Mouse (Mus musculus): ENCODE results near the gene 1700003E16Rik. TPM values are rescaled to one million over a fixed set of nuclear protein-coding genes. Genes with fewer than 3 reads are reported as not detected.

1700003E16Rik gene
- polyA plus RNA-seq, 2 experiments: 0.21 to 1.9 TPM

DNA sequence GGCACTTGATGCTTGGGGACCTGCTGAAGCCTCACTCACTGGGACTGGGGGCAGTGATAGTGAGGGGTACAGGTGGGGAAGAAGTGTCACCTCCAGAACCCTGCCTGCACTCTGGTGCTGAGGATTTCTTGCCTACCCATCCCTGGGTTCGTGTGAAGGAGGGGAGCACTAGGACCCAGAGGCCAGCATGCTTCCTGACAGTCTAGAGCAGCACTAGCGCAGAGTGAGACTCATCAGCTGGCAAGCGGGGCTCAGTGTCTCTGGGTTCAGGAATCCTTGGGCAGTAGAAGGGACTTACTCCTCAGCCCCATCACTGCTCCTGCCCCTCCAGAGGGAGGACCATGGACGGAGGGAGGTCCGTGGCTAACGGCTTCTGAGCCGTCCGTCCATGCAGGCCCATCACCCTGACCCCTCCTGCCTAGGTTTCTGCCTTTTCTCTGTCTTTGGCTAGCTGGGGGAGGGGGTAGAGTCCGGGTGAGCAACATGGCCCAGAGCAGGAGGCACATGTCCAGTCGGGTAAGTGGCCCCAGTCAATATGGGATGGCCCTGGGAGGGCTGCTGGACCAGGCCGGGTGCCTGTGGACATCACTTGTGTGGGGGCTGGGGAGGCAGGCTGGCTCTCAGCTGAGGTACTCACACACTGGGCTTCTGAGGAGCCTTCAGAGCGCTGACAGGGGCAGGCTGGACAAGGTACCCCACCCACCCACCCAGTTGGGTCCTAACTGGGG is 23.4 kb downstream of the 1700003E16Rik start:
- Histone ChIP-seq H3K9me3 (ENCODE audit: control insufficient read depth, low read length) (no peaks in the 10 kb centered on the region), H3K27me3 (ENCODE audit: control insufficient read depth, insufficient read depth, low read length) (no peaks in the 10 kb centered on the region), H3K4me2 (replicated peaks; ENCODE audit: low read depth, low read length, severe bottlenecking) (peak overlapping the region; percentile 45), H3K36me3 (ENCODE audit: control insufficient read depth, insufficient read depth, low read length) (peaks cover 29% of the 10 kb centered on the region), H3K27ac (replicated peaks; ENCODE audit: low read depth, low read length) (no peak overlapping the region), H3K4me3 (replicated peaks; ENCODE audit: low read length) (peak overlapping the region; percentile 27), H3K4me1 (ENCODE audit: control insufficient read depth, insufficient read depth, low read length) (peaks cover 4% of the 10 kb centered on the region; the same call in 1 of the 2 replicates), H3K9ac (ENCODE audit: low read depth, low read length, severe bottlenecking) (peak overlapping the region; percentile 41)
- 18% methylated on average over 12 of the region's 12 CpGs for WGBS
- ATAC-seq (ENCODE audit: low FRiP score, low read depth) (peak; percentile 41; the same call in 1 of the 2 replicates), DNase-seq (ENCODE audit: low spot score) (peak; percentile 50)
- no peak for TF ChIP-seq POLR2A (IDR thresholded peaks at IDR 0.05; ENCODE audit: borderline replicate concordance, extremely low read depth, insufficient read depth, insufficient read length)

- 74% methylated on average over 6 of the region's 6 CpGs for whole genome bisulfite sequencing
- Histone ChIP-seq H3K27me3 (ENCODE audit: control insufficient read depth, insufficient read depth, low read length) (no peaks in the 10 kb centered on the region), H3K9me3 (ENCODE audit: control insufficient read depth, low read length) (no peaks in the 10 kb centered on the region), H3K36me3 (ENCODE audit: control insufficient read depth, insufficient read depth, low read length) (peaks cover 37% of the 10 kb centered on the region), H3K9ac (ENCODE audit: low read depth, low read length, severe bottlenecking) (no peak overlapping the region), H3K4me2 (replicated peaks; ENCODE audit: low read depth, low read length, severe bottlenecking) (no peak overlapping the region), H3K27ac (replicated peaks; ENCODE audit: low read depth, low read length) (no peak overlapping the region), H3K4me1 (ENCODE audit: control insufficient read depth, insufficient read depth, low read length) (peaks cover 6% of the 10 kb centered on the region), H3K4me3 (replicated peaks; ENCODE audit: low read length) (no peak overlapping the region)
- TF ChIP-seq POLR2A (IDR thresholded peaks at IDR 0.05; ENCODE audit: borderline replicate concordance, extremely low read depth, insufficient read depth, insufficient read length): no peak
- no peak for ATAC-seq (ENCODE audit: low FRiP score, low read depth)
- no peak for DNase-seq (ENCODE audit: low spot score)
Measured at GRCm38 (mm10) chr6:83180605-83181004, 24.4 kb downstream of the 1700003E16Rik start.

GRCm38 (mm10) chr6:83184858-83185435 is 28.7 kb downstream of the 1700003E16Rik start:
- no peak overlapping the region for H3K4me3 ChIP-seq (replicated peaks; ENCODE audit: low read length)
- ATAC-seq (ENCODE audit: low FRiP score, low read depth) (no peak), DNase-seq (ENCODE audit: low spot score) (no peak)
- no peaks in the 10 kb centered on the region for H3K27me3 ChIP-seq (ENCODE audit: control insufficient read depth, insufficient read depth, low read length)
- TF ChIP-seq POLR2A (IDR thresholded peaks at IDR 0.05; ENCODE audit: borderline replicate concordance, extremely low read depth, insufficient read depth, insufficient read length): no peak
- H3K4me1 ChIP-seq (ENCODE audit: control insufficient read depth, insufficient read depth, low read length): peaks cover 14% of the 10 kb centered on the region
- H3K9me3 ChIP-seq (ENCODE audit: control insufficient read depth, low read length): no peaks in the 10 kb centered on the region
- no peak overlapping the region for H3K9ac ChIP-seq (ENCODE audit: low read depth, low read length, severe bottlenecking)
- H3K27ac ChIP-seq (replicated peaks; ENCODE audit: low read depth, low read length): no peak overlapping the region
- H3K4me2 ChIP-seq (replicated peaks; ENCODE audit: low read depth, low read length, severe bottlenecking): no peak overlapping the region
- peaks cover 67% of the 10 kb centered on the region for H3K36me3 ChIP-seq (ENCODE audit: control insufficient read depth, insufficient read depth, low read length)
- WGBS: 92% methylated on average over 3 of the region's 3 CpGs

DNA sequence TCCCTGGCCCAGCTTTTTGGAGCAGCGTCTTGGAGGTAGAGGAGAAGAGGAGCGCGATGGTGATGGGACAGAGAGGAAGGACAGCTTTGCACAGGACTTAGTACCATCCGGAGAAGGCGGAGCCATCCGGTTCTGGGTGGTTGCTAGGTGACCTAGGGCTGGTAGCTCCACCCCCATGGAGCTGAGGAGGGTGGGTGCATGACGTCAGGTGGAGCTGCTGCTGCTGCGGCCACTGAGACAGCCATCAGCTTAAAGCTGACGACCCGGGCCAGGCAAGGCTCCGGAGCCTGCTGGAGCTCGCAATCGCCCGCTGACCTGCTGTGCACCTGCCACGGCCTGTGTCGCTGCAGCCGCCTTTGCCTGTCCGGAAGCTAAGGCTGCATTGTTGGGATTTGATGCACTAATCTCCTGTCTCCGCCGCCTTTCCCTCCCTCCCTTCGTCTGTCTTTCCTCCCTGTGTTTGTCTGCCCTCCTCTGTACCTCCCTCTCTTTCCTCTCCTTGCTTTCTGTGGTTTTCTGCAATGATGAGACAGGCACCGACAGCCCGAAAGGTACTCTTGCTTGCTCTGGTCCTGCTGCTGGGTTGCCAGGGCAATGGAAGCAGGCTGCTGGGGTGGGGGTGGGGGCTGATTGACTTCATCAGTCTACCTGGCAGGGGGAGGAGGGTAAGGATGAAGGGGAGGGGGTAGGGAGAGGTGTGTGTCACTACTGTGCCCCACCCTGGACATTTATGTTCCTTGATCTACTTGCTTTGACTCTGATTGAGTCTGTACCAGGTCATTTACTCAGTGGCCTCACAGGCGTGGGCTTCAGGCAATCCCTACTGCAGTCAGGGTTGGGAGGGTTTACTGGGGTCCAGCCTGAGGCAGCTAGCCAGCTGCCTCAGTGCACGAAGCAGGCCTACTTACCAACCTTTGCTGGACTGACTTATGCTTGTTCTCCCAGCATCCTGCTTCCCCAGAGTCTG is 30.0 kb downstream of the 1700003E16Rik start:
- no peaks in the 10 kb centered on the region for H3K9me3 ChIP-seq (ENCODE audit: control insufficient read depth, low read length)
- H3K4me3 ChIP-seq (replicated peaks; ENCODE audit: low read length): peak overlapping the region; percentile 21
- peak; percentile 65 for DNase-seq (ENCODE audit: low spot score)
- ATAC-seq (ENCODE audit: low FRiP score, low read depth): peak; percentile 83
- H3K4me1 ChIP-seq (ENCODE audit: control insufficient read depth, insufficient read depth, low read length): peaks cover 14% of the 10 kb centered on the region
- WGBS: 13% methylated on average over 24 of the region's 25 CpGs
- no peak for TF ChIP-seq POLR2A (IDR thresholded peaks at IDR 0.05; ENCODE audit: borderline replicate concordance, extremely low read depth, insufficient read depth, insufficient read length)
- peaks cover 75% of the 10 kb centered on the region for H3K36me3 ChIP-seq (ENCODE audit: control insufficient read depth, insufficient read depth, low read length)
- H3K27me3 ChIP-seq (ENCODE audit: control insufficient read depth, insufficient read depth, low read length): no peaks in the 10 kb centered on the region
- peak overlapping the region; percentile 38 for H3K4me2 ChIP-seq (replicated peaks; ENCODE audit: low read depth, low read length, severe bottlenecking)
- H3K27ac ChIP-seq (replicated peaks; ENCODE audit: low read depth, low read length): 0 out of 2 replicates have a peak overlapping the region, but pooled peaks have one; percentile 20
- H3K9ac ChIP-seq (ENCODE audit: low read depth, low read length, severe bottlenecking): peak overlapping the region; percentile 28; the same call in 1 of the 2 replicates

- H3K27ac ChIP-seq (replicated peaks; ENCODE audit: low read depth, low read length): no peak overlapping the region
- DNase-seq (ENCODE audit: low spot score) (no peak), ATAC-seq (ENCODE audit: low FRiP score, low read depth) (no peak)
- no peak overlapping the region for H3K9ac ChIP-seq (ENCODE audit: low read depth, low read length, severe bottlenecking)
- H3K36me3 ChIP-seq (ENCODE audit: control insufficient read depth, insufficient read depth, low read length): peaks cover 83% of the 10 kb centered on the region
- H3K4me1 ChIP-seq (ENCODE audit: control insufficient read depth, insufficient read depth, low read length): peaks cover 14% of the 10 kb centered on the region
- no peak for TF ChIP-seq POLR2A (IDR thresholded peaks at IDR 0.05; ENCODE audit: borderline replicate concordance, extremely low read depth, insufficient read depth, insufficient read length)
- 81% methylated on average over 2 of the region's 2 CpGs for WGBS
- no peak overlapping the region for H3K4me2 ChIP-seq (replicated peaks; ENCODE audit: low read depth, low read length, severe bottlenecking)
- no peaks in the 10 kb centered on the region for H3K9me3 ChIP-seq (ENCODE audit: control insufficient read depth, low read length)
- H3K27me3 ChIP-seq (ENCODE audit: control insufficient read depth, insufficient read depth, low read length): no peaks in the 10 kb centered on the region
- no peak overlapping the region for H3K4me3 ChIP-seq (replicated peaks; ENCODE audit: low read length)
Measured at GRCm38 (mm10) chr6:83186946-83187345, 30.7 kb downstream of the 1700003E16Rik start.

Data from limb, embryonic 14.5 days (tissue).